Mouse (Mus musculus) erythroblast, embryonic 14.5 days (primary cell): ENCODE results near the gene Ppp1r18. TPM values are rescaled to one million over a fixed set of nuclear protein-coding genes. Genes with fewer than 3 reads are reported as not detected.

Experiments
- H3K27me3 ChIP-seq: 2 replicates; pipeline ENCODE4 v1.6.1; 2012; ENCODE audit warnings: inconsistent platforms; ENCODE audit not compliant: control insufficient read depth
- H3K36me3 ChIP-seq: 2 replicates; pipeline ENCODE4 v1.6.1; 2012; ENCODE audit warnings: mild to moderate bottlenecking, inconsistent platforms; ENCODE audit not compliant: control insufficient read depth
- H3K4me1 ChIP-seq: 2 replicates; pipeline ENCODE4 v1.6.1; 2012; ENCODE audit warnings: inconsistent platforms; ENCODE audit not compliant: control insufficient read depth
- H3K4me3 ChIP-seq: replicated peaks from 2 replicates; pipeline ENCODE3; 2012; ENCODE audit warnings: moderate library complexity, mild to moderate bottlenecking, inconsistent platforms
- H3K9me3 ChIP-seq: 2 replicates; pipeline ENCODE4 v1.6.1; 2012; ENCODE audit warnings: low read length, inconsistent platforms, mixed read lengths; ENCODE audit not compliant: control insufficient read depth
- GATA1 ChIP-seq: IDR thresholded peaks from 2 replicates; pipeline ENCODE4 v1.6.1; 2012; ENCODE audit warnings: low read length, inconsistent platforms, mixed read lengths
- TAL1 ChIP-seq: IDR thresholded peaks from 3 replicates; pipeline ENCODE4 v1.6.1; 2012; ENCODE audit warnings: low read length, inconsistent platforms, mixed read lengths
- polyA plus RNA-seq: library from polyadenylated mRNA; stranded (reverse); fragments of >175 nt; gene quantifications from 2 replicates; pipeline ENCODE4 v1.2.3, GENCODE M21; 2012

Gene Ppp1r18
- polyA plus RNA-seq, 1 experiment, result 0.31 TPM

- no peaks in the 10 kb centered on the region for H3K27me3 ChIP-seq
- H3K9me3 ChIP-seq, result no peaks in the 10 kb centered on the region
- no peak overlapping the region for H3K4me3 ChIP-seq
- TF ChIP-seq GATA1 (no peak), TAL1 (no peak)
- H3K36me3 ChIP-seq, result peaks cover 58% of the 10 kb centered on the region
- peaks cover 56% of the 10 kb centered on the region for H3K4me1 ChIP-seq
These were observed 21.9 kb upstream of the Ppp1r18 start for GRCm38 (mm10) chr17:35843514-35843913.

GRCm38 (mm10) chr17:35848112-35848511 lies 17.3 kb upstream of the Ppp1r18 start:
- Histone ChIP-seq H3K27me3 (no peaks in the 10 kb centered on the region), H3K4me3 (no peak overlapping the region), H3K36me3 (peaks cover 99% of the 10 kb centered on the region), H3K4me1 (peaks cover 41% of the 10 kb centered on the region), H3K9me3 (no peaks in the 10 kb centered on the region)
- TF ChIP-seq GATA1 (no peak), TAL1 (no peak)

GRCm38 (mm10) chr17:35850974-35851373 lies 14.4 kb upstream of the Ppp1r18 start:
- H3K4me3 ChIP-seq, result no peak overlapping the region
- H3K4me1 ChIP-seq, result peaks cover 33% of the 10 kb centered on the region
- no peaks in the 10 kb centered on the region for H3K27me3 ChIP-seq
- H3K36me3 ChIP-seq, result peaks cover 100% of the 10 kb centered on the region
- no peak for TF ChIP-seq TAL1
- TF ChIP-seq GATA1, result no peak
- no peaks in the 10 kb centered on the region for H3K9me3 ChIP-seq

- H3K36me3 ChIP-seq, result peaks cover 66% of the 10 kb centered on the region
- H3K4me1 ChIP-seq, result peaks cover 38% of the 10 kb centered on the region
- TF ChIP-seq GATA1 (no peak), TAL1 (no peak)
- H3K4me3 ChIP-seq, result no peak overlapping the region
- peaks cover 12% of the 10 kb centered on the region for H3K27me3 ChIP-seq
- H3K9me3 ChIP-seq, result no peaks in the 10 kb centered on the region
These were observed 6.0 kb upstream of the Ppp1r18 start for GRCm38 (mm10) chr17:35859371-35859770.

DNA sequence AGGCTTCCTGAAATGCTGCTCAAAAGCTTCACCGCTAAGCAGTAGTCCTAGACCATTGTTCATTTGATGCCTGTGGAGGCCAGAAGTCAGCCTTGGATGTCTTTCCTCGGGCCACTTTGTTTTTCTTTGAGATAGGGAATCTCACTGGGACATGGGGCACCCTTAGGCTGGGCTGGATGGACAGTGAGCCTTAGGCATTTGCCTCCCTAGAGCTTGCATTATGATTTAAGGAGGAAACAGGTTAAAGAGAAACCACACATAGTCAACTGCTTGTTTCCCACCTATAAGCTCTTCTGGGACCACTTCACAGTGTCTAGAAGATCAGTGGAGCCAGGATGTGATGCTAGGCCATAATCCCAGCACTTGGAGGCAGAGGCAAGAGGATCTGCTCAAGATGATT lies 5.6 kb upstream of the Ppp1r18 start:
- H3K27me3 ChIP-seq, result peaks cover 17% of the 10 kb centered on the region
- H3K9me3 ChIP-seq, result no peaks in the 10 kb centered on the region
- TF ChIP-seq TAL1 (no peak), GATA1 (no peak)
- peaks cover 66% of the 10 kb centered on the region for H3K36me3 ChIP-seq
- no peak overlapping the region for H3K4me3 ChIP-seq
- H3K4me1 ChIP-seq, result peaks cover 42% of the 10 kb centered on the region

GRCm38 (mm10) chr17:35860831-35861197 lies 4.6 kb upstream of the Ppp1r18 start:
- Histone ChIP-seq H3K4me3 (peak overlapping the region; percentile 88), H3K9me3 (peaks cover 4% of the 10 kb centered on the region; the same call in 1 of the 2 replicates), H3K36me3 (peaks cover 57% of the 10 kb centered on the region), H3K27me3 (peaks cover 27% of the 10 kb centered on the region), H3K4me1 (peaks cover 52% of the 10 kb centered on the region)
- no peak for TF ChIP-seq GATA1
- no peak for TF ChIP-seq TAL1

GRCm38 (mm10) chr17:35861198-35861857 lies 4.1 kb upstream of the Ppp1r18 start, which contains the start of gene Nrm:
Gene Nrm (plus strand): TSS chr17:35861318.
- peaks cover 32% of the 10 kb centered on the region for H3K27me3 ChIP-seq
- H3K9me3 ChIP-seq, result peaks cover 9% of the 10 kb centered on the region; the same call in 1 of the 2 replicates
- H3K36me3 ChIP-seq, result peaks cover 52% of the 10 kb centered on the region
- TF ChIP-seq TAL1, result no peak
- no peak for TF ChIP-seq GATA1
- peak within 1 kb of the TSS; percentile 88 for H3K4me3 ChIP-seq
- H3K4me1 ChIP-seq, result peaks cover 57% of the 10 kb centered on the region

- H3K9me3 ChIP-seq, result peaks cover 16% of the 10 kb centered on the region; the same call in 1 of the 2 replicates
- peaks cover 19% of the 10 kb centered on the region for H3K36me3 ChIP-seq
- H3K4me1 ChIP-seq, result peaks cover 72% of the 10 kb centered on the region
- no peak overlapping the region for H3K4me3 ChIP-seq
- H3K27me3 ChIP-seq, result peaks cover 68% of the 10 kb centered on the region
- TF ChIP-seq GATA1, result no peak
- no peak for TF ChIP-seq TAL1
These were observed 500 bp upstream of the Ppp1r18 start for GRCm38 (mm10) chr17:35864832-35865353.

GRCm38 (mm10) chr17:35866281-35866831 lies 963 bp downstream of the Ppp1r18 start:
- Histone ChIP-seq H3K9me3 (peaks cover 21% of the 10 kb centered on the region), H3K4me1 (peaks cover 60% of the 10 kb centered on the region), H3K4me3 (peak overlapping the region; percentile 53), H3K36me3 (peaks cover 18% of the 10 kb centered on the region), H3K27me3 (peaks cover 82% of the 10 kb centered on the region)
- TF ChIP-seq TAL1 (no peak), GATA1 (no peak)
